Mouse (Mus musculus): ENCODE results near the gene Myh13.

DNA sequence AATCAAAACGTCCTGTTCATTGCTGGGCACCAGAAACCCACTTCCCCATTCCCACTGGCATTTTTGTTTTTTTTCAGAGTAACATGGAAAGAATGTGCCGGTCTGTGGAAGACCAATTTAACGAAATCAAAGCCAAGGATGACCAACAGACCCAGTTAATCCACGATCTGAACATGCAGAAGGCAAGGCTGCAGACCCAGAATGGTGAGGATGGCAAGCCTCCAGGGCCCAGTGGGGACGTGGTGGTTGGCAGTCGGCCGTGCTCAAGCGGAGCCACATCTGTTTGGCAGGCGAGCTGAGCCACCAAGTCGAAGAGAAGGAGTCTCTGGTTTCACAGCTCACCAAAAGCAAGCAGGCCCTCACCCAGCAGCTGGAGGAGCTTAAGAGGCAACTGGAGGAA is 36.6 kb downstream of the Myh13 start:
- TF ChIP-seq POLR2A (IDR thresholded peaks at IDR 0.05; ENCODE audit: borderline replicate concordance, control insufficient read depth, low read depth, low read length) (no peak), CTCF (IDR thresholded peaks at IDR 0.05; ENCODE audit: control insufficient read depth, insufficient read depth, low read length) (no peak)
